Mouse (Mus musculus): Measurements from ENCODE around the gene Rcc2. TPM values are rescaled to one million over a fixed set of nuclear protein-coding genes. Genes with fewer than 3 reads are reported as not detected.

Gene Rcc2
- polyA plus RNA-seq, 1 experiment: 44.1 TPM

- H3K27ac ChIP-seq (ENCODE audit: insufficient read depth, low read length): no peak overlapping the region
- H3K4me1 ChIP-seq (ENCODE audit: control insufficient read depth, insufficient read depth, low read length): no peaks in the 10 kb centered on the region
- TF ChIP-seq POLR2A (IDR thresholded peaks at IDR 0.05; ENCODE audit: extremely low read depth, insufficient read depth, low read length) (no peak), CTCF (IDR thresholded peaks at IDR 0.05; ENCODE audit: extremely low read depth, insufficient read depth, low read length) (no peak)
- H3K4me3 ChIP-seq (ENCODE audit: insufficient read depth, low read length): no peak overlapping the region
Observed at GRCm38 (mm10) chr4:140684141-140684871, 16.0 kb upstream of the Rcc2 start.

- TF ChIP-seq POLR2A (IDR thresholded peaks at IDR 0.05; ENCODE audit: extremely low read depth, insufficient read depth, low read length): no peak
- no peak overlapping the region for H3K27ac ChIP-seq (ENCODE audit: insufficient read depth, low read length)
- H3K4me1 ChIP-seq (ENCODE audit: control insufficient read depth, insufficient read depth, low read length): no peaks in the 10 kb centered on the region
- H3K4me3 ChIP-seq (ENCODE audit: insufficient read depth, low read length): no peak overlapping the region
Observed at GRCm38 (mm10) chr4:140684881-140685303, 15.4 kb upstream of the Rcc2 start.

GRCm38 (mm10) chr4:140688044-140688825 lies 12.1 kb upstream of the Rcc2 start:
- TF ChIP-seq CTCF (IDR thresholded peaks at IDR 0.05; ENCODE audit: extremely low read depth, insufficient read depth, low read length) (no peak), POLR2A (IDR thresholded peaks at IDR 0.05; ENCODE audit: extremely low read depth, insufficient read depth, low read length) (no peak)
- Histone ChIP-seq H3K27ac (ENCODE audit: insufficient read depth, low read length) (no peak overlapping the region), H3K4me1 (ENCODE audit: control insufficient read depth, insufficient read depth, low read length) (no peaks in the 10 kb centered on the region), H3K4me3 (ENCODE audit: insufficient read depth, low read length) (no peak overlapping the region)

GRCm38 (mm10) chr4:140688826-140689425 lies 11.4 kb upstream of the Rcc2 start:
- no peaks in the 10 kb centered on the region for H3K4me1 ChIP-seq (ENCODE audit: control insufficient read depth, insufficient read depth, low read length)
- no peak overlapping the region for H3K27ac ChIP-seq (ENCODE audit: insufficient read depth, low read length)
- no peak for TF ChIP-seq CTCF (IDR thresholded peaks at IDR 0.05; ENCODE audit: extremely low read depth, insufficient read depth, low read length)
- no peak for TF ChIP-seq POLR2A (IDR thresholded peaks at IDR 0.05; ENCODE audit: extremely low read depth, insufficient read depth, low read length)
- no peak overlapping the region for H3K4me3 ChIP-seq (ENCODE audit: insufficient read depth, low read length)

- TF ChIP-seq CTCF (IDR thresholded peaks at IDR 0.05; ENCODE audit: extremely low read depth, insufficient read depth, low read length): no peak
- no peak for TF ChIP-seq POLR2A (IDR thresholded peaks at IDR 0.05; ENCODE audit: extremely low read depth, insufficient read depth, low read length)
- no peaks in the 10 kb centered on the region for H3K4me1 ChIP-seq (ENCODE audit: control insufficient read depth, insufficient read depth, low read length)
Observed at GRCm38 (mm10) chr4:140689873-140690655, 10.3 kb upstream of the Rcc2 start.

GRCm38 (mm10) chr4:140691481-140691880 lies 8.9 kb upstream of the Rcc2 start:
- Histone ChIP-seq H3K4me1 (ENCODE audit: control insufficient read depth, insufficient read depth, low read length) (no peaks in the 10 kb centered on the region), H3K27ac (ENCODE audit: insufficient read depth, low read length) (no peak overlapping the region), H3K4me3 (ENCODE audit: insufficient read depth, low read length) (no peak overlapping the region)
- TF ChIP-seq POLR2A (IDR thresholded peaks at IDR 0.05; ENCODE audit: extremely low read depth, insufficient read depth, low read length) (no peak), CTCF (IDR thresholded peaks at IDR 0.05; ENCODE audit: extremely low read depth, insufficient read depth, low read length) (no peak)

More at GRCm38 (mm10) chr4:140689873-140690655, 10.3 kb upstream of the Rcc2 start:
- Histone ChIP-seq H3K27ac (ENCODE audit: insufficient read depth, low read length) (no peak overlapping the region), H3K4me3 (ENCODE audit: insufficient read depth, low read length) (no peak overlapping the region)

- no peak overlapping the region for H3K4me3 ChIP-seq (ENCODE audit: insufficient read depth, low read length)
- H3K27ac ChIP-seq (ENCODE audit: insufficient read depth, low read length): no peak overlapping the region
- TF ChIP-seq CTCF (IDR thresholded peaks at IDR 0.05; ENCODE audit: extremely low read depth, insufficient read depth, low read length) (no peak), POLR2A (IDR thresholded peaks at IDR 0.05; ENCODE audit: extremely low read depth, insufficient read depth, low read length) (no peak)
- no peaks in the 10 kb centered on the region for H3K4me1 ChIP-seq (ENCODE audit: control insufficient read depth, insufficient read depth, low read length)
Observed at GRCm38 (mm10) chr4:140693513-140693912, 6.8 kb upstream of the Rcc2 start.

- Histone ChIP-seq H3K4me3 (ENCODE audit: insufficient read depth, low read length) (no peak overlapping the region), H3K27ac (ENCODE audit: insufficient read depth, low read length) (no peak overlapping the region), H3K4me1 (ENCODE audit: control insufficient read depth, insufficient read depth, low read length) (no peaks in the 10 kb centered on the region)
- no peak for TF ChIP-seq CTCF (IDR thresholded peaks at IDR 0.05; ENCODE audit: extremely low read depth, insufficient read depth, low read length)
- TF ChIP-seq POLR2A (IDR thresholded peaks at IDR 0.05; ENCODE audit: extremely low read depth, insufficient read depth, low read length): no peak
Observed at GRCm38 (mm10) chr4:140694551-140695060, 5.7 kb upstream of the Rcc2 start.

- Histone ChIP-seq H3K4me1 (ENCODE audit: control insufficient read depth, insufficient read depth, low read length) (no peaks in the 10 kb centered on the region), H3K4me3 (ENCODE audit: insufficient read depth, low read length) (no peak overlapping the region), H3K27ac (ENCODE audit: insufficient read depth, low read length) (no peak overlapping the region)
- TF ChIP-seq CTCF (IDR thresholded peaks at IDR 0.05; ENCODE audit: extremely low read depth, insufficient read depth, low read length) (no peak), POLR2A (IDR thresholded peaks at IDR 0.05; ENCODE audit: extremely low read depth, insufficient read depth, low read length) (no peak)
Observed at GRCm38 (mm10) chr4:140695146-140695545, 5.2 kb upstream of the Rcc2 start.
